Mouse (Mus musculus) kidney, adult 9 months (tissue): ENCODE measurements at regions not wholly inside any gene's neighbourhood (a gene's known extent, or its start where the extent isn't known, plus 50 kb on each side); places are given as distances from the start of the nearest gene placed in this dataset.

Experiments
- DNase-seq: peaks from one replicate; pipeline ENCODE4 v3.0.0; 2022

DNA sequence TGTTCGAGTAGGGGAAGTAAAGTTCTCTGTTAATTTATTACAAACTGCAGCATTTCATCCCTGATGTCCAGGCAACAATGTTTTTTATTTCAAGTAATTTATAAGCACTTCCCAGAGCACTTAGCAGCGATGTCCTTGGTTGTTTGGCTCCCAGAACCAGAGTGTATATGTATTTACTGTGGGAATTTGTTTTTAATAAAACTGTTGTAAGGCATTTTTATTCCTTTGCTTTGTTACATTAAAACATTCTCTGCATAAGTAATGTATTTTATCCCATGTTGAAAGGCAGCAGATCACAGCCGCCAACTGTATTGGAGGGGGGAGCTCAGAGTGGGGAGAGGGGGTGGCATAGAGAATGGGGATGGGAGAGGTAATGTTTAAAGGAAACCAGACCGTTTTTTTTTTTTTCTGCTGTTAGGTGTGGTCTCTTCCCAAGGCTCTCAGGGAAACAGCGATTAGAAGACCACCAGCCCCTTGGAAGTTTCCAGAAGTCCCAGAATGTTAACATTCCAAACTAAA, 266.8 kb upstream of the Sall1 start:
- DNase-seq: no peak

GRCm38 (mm10) chr8:89309591-89309990, 265.6 kb upstream of the Sall1 start:
- no peak for DNase-seq

- DNase-seq: no peak
These were observed 265.0 kb upstream of the Sall1 start for GRCm38 (mm10) chr8:89308950-89309349.

DNA sequence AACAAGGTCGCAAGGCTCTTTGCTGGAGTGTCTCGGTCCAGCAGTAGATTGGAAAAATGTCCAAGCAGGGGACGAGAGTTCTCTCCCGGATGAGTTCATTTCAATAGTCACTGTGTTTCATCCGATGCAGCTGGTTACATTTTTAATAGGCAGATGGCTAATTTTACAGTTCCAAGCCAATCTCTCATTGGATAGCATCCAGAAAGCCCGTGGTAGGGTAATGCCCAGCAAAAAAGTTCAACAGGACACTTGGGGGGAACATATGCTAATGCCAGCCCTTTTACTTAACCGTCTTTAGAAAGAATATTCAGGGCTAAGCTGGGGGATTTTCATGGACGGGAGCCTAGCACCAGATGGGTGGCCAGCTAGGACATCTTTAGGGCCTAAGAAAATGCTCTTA, 264.6 kb upstream of the Sall1 start:
- DNase-seq: peak; percentile 36

- DNase-seq: no peak
These were observed 263.6 kb upstream of the Sall1 start for GRCm38 (mm10) chr8:89307601-89308000.

DNA sequence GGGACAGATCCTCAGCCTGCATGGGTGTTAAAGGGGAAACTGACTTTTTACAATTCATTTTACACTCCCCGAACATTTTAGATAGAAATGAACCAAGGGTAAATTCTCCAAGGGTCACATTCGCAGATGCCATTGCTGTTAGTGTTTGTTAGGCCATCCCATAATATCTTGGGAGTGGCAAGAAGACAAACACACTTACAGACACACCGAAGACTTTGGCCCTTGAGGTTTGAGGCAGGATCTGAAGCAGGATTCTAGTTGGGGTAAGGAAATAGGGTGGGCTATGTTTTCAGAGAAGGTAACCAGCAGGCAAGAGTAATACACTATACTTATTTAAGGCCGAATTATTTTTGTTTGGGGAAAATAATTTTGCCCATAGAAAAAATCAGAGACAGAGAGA, 263.1 kb upstream of the Sall1 start:
- no peak for DNase-seq

- DNase-seq: no peak
These were observed 260.2 kb upstream of the Sall1 start for GRCm38 (mm10) chr8:89304116-89304515.

DNA sequence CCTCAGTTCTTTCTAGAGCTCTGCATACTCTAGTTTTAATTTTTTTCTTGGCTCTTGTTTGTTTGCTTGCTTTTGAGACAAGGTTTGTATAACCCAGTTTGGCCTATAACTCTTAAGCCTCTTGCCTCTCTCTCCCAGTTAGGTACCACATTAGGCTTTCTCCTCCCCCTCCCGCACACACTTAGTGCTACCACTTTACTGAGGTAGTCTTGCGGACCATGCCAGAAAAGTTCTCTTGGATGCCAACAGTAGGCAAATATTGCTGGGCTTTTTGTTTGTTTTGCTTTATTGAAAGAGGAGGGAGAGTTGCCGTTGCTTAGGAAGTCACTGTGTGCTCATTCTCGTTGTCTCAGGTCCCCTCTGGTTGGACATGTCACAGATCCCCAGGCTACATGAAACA, 259.4 kb upstream of the Sall1 start:
- no peak for DNase-seq

DNA sequence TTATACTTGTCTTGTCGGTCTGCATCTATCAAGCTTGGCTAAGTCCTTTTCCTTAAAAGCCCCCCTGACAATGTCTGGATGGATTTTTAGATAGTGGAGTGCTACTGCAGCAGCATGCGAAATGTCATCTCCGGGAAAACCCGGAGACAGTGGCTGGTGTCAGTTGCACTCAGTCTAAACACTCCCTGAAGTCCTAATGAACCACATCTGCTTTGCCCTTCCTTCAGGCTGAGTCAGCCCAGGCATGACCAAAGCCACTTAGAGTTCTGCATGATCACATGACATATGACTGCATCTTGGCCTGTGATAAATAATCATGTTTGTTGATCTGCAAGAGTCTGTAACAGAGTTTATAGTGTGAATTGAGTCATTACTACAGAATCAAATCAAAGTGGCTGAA, 255.7 kb upstream of the Sall1 start:
- no peak for DNase-seq

DNA sequence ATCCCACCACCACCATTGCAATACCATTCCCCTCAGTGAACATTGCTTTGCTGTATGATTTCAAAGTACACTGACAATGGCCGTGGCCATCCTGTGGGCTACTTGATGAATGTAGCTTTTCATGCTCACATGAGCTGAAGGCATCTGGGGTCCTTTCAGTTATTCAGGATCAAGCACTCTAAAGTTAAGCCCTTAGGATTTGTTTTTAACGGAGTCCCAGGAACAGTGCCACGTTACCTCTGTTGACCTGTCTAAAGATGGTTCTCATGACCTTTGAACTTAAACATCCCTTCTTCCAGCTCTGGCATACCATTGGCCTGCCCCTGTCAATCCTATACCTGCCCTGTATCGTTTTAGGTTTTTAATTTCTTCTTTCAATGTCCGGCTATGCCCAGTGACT, 251.7 kb upstream of the Sall1 start:
- peak; percentile 61 for DNase-seq

DNA sequence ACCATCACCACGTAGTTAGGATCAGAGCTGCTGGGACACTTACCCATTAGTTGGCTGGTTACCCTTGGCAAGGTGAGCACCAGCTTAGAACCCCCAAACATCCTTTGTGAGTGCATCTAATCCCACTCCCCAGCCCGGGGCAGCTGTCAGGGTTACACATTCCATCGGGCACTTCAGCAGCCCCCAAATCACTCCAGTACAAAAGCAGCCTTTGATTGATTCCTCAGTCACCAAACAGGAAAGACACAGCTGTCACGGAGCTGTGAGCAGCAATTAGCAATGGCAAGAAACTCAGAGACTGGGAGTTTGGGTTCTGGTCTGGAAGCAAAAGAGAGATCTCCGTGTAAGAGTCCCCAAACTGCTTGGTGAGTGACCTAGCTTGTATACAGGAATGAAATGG, 245.1 kb upstream of the Sall1 start:
- DNase-seq: no peak

DNA sequence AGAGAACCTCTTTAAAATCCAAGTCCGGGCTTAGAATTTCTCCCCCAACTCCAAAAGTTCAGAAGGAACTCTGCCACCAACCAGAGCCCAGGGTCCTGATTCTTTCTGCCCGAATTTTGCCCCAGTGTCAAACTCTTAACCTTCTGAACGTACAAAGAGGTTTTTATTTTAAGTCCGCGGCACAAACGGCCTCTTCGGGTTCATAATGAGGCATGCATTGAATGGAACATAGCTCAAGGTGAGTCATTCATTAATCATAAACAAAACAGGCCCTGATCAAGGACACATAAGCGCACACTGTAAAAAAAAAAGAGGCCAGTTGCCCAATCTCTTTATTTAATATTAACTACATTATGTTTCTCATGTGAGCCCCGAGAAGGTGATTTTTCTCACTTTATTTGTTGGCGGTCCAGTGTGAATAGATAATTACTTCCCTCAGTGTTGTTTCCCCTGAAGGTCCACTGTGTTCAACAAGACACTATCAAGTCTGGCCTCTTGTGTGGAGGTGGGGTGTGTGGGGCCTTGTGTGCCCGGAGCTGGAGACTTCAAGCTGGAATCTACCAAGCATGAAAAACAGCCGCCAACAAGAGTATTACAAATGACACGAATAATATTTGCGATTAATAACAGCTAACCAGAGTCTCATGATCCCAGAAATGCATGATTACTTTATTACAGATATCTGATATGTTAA, 241.1 kb upstream of the Sall1 start:
- peak; percentile 90 for DNase-seq

DNA sequence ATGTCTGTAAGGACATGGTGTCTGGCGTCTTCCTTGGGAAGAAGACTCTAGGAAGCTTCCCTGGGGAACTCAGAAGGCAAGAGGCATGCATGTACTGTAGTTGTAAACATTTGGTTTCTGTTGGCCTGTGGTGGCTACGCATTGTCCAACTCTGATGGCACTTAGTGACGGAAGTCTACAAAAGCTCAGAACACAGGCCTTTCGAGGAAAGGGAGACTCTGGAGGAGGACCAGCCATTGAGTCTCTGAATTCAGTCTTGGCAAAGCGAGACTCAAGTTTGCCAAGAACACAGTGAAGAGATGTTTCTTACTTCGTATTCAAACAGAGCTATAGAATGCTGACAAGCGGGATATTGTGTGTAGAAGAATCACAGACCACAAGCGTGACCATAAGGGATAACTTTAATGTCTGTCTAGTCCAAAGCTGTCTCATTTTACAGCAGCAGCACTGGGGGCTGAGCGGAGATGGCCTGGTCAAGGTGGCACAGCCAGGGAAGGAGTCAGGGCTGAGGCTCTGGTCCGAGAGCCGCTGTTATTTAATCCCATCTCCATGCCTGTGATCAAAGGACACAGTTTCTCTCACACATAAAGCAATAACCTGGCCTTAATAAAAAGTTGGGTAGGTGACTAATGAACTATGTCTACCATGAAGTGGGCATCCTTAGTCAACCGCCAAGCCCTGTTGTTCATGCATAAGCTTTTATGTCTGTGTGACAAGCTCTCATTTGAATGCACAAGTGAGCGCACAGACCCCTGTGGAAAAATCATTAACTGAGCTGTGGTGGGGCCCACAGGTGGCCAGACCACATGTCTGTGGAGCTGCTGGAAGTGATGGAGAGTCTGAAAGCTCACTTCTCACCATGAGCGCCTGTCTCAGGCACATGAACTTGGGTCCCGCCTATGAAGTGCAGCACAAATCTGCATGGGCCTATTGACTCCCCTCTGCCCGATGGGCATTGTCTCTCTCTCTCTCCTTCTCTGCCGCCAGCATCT, 239.4 kb upstream of the Sall1 start:
- no peak for DNase-seq

- peak; percentile 91 for DNase-seq
These were observed 235.9 kb upstream of the Sall1 start for GRCm38 (mm10) chr8:89279844-89280243.

DNA sequence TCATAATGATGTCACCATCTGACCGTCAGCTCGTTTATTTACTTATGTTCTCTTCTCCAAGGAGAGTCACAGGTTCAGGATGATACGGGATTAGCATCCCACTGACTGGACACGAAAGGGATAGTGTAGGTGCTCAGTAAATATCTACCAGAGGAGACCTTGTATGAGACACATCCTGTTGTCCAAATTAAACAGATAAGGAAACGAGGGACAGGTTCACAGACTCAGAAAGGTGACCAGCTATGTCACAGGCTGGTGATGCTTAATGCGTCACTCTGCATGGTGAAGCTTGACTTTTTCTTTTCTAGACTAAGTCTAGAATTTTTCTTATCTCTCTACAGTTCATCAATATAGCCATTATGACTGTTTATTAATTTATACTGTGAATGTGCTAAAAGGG, 235.2 kb upstream of the Sall1 start:
- no peak for DNase-seq

GRCm38 (mm10) chr8:89273276-89273675, 229.3 kb upstream of the Sall1 start:
- DNase-seq: no peak

DNA sequence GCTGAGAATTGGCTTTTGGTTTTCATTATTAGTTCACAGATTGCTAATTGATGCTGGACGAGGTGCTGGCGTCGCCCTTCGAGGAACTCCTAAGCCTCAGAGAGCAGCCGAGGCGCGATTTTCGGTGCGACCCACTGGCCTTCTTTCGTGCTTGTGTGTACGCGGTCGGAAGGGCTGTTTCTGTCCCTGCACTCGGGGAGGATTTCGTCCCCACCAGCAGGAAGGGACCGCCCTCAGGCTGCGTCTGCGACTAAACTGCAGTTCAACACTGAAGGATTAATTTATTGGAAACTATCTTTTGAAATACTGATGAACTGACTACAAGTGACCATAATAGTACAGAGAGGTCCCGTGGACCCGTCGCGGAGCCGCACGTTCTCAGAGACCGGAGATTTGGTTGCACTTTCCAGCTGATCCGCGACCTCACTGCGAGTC, 228.4 kb upstream of the Sall1 start:
- DNase-seq: no peak

DNA sequence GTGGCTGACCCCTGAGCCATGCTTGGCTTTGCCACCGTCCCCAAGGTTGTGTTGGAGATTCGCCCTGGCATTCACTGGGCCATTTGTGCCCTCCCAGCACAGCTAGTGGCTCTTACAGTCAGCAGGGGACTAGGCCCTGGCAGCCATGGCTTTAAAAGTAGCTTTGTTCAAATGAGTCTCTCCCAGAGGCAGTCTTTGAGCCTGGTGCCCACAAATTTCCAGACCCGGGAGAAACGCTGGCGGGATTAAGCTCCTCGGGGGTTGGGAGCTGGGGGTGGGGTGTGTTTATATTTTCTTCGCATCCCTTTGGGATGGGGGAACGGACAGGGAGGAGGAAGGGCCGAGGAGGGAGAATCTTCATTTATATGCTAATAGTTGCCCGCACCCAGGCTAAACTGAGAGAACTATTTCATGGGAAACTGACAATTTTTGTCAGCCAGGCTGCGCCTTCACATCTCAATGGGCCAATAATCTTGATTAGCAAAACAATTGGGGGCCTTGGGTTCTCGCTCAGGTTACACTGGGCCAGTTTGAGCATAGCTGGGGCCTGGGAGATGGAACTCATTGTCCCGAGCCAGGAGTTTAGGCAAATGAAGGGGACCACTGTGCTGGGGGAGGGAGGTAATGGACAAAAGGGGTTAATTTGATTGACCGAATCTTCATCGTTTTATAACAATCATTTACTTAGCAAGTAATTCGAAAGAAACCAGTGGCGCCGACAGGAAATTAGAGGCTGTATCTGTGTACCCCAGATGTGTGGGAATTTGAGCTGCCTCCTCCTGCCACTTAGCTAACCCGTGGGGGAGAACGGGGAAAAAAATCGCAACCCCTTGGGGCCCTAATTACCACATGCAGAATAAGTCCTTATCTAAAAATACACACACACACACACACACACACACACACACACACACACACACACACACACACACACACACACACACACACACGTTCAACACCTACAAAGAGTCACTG, 227.7 kb upstream of the Sall1 start:
- no peak for DNase-seq

- no peak for DNase-seq
These were observed 226.0 kb upstream of the Sall1 start for GRCm38 (mm10) chr8:89270001-89270400.

- no peak for DNase-seq
These were observed 217.3 kb upstream of the Sall1 start for GRCm38 (mm10) chr8:89261163-89261812.

- DNase-seq: no peak
These were observed 215.9 kb upstream of the Sall1 start for GRCm38 (mm10) chr8:89259881-89260280.

- DNase-seq: no peak
These were observed 202.4 kb upstream of the Sall1 start for GRCm38 (mm10) chr8:89246342-89246741.
